Mouse (Mus musculus) kidney, postnatal 14 days (tissue): ENCODE results near the gene Osbpl10.

Source experiments
- DNase-seq: peaks from one replicate; pipeline ENCODE4 v3.0.0; 2022; ENCODE audit warnings: mixed read lengths

Osbpl10 gene

DNA sequence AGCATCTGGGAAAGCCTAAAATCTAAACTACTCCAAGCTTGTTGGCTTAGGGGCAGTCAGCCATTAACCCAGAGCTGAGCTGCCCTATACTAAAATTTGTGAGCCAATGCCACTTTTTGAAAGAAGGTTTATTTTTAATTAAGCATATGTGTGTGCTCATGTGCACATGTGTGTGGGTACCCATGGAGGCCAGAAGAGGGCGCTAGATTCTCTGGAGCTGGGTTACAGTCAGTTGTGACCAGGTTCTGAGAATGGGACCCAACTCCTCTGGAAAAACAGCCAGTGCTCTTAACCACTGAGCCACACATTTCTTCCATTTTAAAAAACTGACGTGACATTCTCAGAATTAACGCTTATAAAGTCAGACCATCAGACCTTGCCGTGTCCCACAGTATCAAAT lies 119.0 kb downstream of the Osbpl10 start:
- DNase-seq = no peak

DNA sequence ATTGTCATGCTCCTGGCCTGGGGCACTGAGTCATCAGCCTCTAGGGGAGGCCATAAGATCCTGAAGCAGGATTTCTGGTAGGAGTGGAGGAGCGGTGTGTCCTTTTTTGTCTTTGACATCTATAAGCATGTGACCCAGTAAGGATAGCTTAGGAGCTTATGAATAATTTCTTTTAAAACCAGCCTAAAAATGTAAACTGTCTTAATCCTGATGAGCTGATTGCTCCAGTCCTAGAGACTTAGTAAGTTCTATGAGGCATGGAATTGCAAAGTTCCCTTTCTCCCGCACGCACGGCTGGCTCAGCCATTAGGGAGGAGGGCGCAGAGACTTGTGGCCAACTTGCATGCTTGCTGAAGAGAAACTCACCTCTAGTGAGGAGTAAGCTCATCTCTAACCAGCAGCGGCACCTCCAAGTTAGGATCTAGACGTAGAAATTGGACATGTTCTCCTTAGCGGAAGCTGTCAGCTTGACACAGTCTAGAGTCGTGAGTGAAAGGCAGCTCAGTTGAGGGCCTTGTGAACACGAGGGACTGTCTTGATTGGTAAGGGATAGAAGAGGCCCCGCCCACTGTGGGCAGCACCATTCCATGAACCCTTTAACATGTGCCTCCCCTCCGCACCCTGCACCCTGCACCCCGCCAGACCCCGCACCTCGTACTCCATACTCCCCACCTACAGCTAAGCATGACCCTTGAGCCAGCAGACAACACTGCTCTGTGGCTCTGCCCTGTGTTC lies 122.0 kb downstream of the Osbpl10 start:
- no peak for DNase-seq

DNA sequence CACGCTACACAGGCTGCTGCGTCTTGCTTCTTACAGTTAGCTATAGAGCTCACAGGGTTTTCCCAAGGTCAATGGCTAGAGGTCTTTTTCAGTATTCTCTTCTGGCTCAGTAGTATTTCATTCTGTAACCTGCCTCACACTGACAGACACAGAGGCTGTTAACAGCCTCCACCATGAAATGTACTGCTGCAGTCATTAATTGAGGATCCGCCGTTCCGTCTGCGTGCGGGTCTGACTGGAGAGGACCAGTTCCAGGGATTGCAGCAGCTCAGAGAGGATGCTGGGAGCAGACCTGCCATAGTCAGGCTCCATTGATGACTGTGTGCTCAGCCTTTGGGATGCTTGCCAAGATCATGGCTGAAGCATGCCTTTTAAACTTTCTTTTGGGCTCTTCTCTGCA lies 129.1 kb downstream of the Osbpl10 start:
- peak; percentile 32 for DNase-seq

DNA sequence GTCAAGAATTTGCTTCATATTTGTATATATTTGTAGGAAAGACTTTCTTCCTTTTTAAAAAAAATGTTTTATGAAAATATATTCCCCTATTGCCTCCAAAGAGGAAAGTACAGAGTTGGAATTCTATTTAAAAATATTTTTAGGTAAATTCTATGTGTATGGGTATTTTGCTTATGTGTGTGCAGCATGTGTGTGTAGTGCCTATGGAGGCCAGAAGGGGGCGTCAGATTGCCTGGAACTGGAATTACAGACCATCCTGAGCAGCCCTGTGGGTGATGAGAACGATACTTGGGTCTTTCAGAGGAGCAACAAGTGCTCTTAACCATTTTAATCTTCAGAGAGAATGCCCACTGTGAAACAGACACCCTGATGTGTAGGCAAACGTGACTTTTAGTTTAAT lies 132.3 kb downstream of the Osbpl10 start:
- DNase-seq = no peak

DNA sequence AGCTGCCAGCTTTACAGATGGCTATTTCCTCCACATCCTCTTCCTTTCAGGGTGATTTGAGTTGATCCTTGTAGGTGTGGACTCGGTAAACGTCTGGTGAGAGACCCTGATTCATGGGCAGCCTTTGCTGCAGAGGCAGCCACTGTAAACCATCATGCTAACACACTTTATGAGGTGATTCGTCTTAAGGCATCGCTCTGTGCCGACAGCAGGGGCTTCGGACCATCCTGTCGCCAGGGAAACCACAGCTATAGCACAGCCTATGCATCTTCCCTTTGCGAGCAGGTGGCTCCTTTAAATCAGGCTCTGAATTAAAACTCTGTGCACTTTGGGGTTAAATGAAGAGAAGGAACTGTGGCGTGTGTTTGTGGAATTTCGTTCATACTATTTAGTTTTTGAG lies 138.9 kb downstream of the Osbpl10 start:
- DNase-seq = no peak

DNA sequence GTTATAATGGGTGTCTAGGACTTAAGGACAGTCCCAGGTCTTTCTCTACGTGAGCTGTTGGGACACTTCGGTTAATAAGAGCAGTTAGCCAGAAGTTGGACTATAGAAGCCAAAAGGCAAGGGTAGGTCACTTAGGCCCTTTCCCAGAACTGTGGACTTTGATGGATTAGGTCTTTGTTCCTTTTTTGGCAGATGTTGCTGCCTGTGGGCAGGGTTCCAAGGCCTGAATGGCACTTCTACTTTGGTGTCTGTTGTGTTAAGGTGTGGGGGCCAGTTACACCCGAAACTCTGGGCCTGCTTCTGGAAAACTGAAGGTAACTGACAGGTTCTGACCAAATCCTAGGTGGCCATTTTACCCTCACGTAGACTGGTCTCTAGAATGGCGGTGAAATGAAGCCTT lies 141.9 kb downstream of the Osbpl10 start:
- peak; percentile 73 for DNase-seq

DNA sequence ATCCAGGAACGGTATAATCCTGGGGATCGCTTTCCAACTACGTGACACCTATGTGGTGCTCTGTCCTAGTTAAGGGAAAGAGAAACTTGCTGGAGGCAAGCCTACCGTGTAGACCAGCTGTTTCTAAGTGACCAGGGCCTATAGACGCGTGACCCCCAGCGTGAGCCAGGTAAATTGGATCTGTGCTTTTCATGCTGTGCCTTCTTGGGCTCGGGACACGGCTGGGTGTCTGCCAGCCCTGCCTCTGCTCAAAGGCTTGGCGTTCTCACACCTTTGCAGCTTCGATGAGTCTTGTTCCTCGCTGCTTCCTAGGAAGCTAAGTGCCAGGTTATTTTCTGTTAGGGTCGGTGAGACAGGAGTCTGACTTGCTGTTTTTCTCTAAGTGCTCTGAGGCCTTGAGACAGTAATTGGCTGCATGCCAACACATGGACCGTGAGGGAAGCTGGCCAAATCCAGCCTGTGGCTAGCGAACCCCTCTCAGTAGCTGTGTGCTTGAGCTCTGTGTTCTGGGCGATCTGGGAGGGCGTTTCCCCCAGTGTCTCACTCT lies 142.4 kb downstream of the Osbpl10 start:
- DNase-seq = peak; percentile 75

DNA sequence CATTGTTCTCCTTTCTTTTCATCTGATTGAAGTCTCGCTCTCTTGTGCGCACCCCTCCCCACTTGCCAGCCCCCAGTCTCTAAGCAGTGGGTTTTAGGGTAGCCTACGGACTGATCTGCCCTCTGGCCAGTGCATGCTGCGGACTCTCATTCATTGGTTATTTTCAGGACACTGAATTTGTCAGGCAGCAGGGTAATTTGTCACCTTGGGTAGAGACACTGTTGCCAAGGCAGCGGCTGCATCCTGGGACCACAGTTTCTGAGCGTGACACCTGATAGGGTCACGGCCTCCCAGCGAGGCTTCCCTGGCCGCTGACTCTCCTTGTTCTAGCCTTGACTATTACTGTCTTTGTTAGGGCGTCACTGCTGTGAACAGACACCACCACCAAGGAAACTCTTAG lies 149.0 kb downstream of the Osbpl10 start:
- DNase-seq = no peak

DNA sequence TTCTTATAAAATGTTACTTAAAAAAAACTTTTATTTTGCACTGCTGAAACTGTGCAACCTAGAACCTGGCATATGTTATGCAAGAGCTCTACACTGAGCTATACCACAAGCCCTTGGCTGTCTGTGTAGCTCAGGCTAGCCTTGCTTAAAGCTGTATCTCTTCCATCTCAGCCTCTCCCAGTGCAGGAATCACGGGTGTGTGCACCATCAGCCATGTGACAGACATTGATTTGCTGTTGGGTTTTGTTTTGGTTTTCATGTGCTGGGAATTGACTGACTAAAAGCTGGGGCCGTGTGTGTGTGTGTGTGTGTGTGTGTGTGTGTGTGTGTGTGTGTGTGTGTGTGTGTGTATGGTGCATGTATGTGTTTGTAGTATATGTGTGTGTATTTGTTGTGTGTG lies 155.6 kb downstream of the Osbpl10 start:
- no peak for DNase-seq

DNA sequence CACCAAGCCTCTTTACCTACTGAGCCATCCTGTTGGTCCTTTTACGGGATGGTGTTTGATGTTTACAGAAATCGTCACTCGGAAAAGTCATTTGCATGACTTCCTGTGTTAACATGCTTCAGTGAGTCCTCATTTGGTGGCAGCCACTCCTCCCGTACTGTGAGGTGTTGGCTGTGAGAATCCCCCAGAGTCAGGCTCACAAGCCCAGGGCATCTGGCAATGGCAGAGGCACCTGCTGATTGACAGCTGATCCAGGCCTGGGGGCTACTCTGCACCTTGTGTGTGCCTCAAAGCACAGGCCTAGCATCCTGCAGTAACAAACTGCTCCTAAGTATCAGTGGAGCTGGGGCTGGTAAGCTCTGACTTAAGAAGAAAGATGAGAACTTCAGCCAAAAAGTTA lies 156.4 kb downstream of the Osbpl10 start:
- no peak for DNase-seq

DNA sequence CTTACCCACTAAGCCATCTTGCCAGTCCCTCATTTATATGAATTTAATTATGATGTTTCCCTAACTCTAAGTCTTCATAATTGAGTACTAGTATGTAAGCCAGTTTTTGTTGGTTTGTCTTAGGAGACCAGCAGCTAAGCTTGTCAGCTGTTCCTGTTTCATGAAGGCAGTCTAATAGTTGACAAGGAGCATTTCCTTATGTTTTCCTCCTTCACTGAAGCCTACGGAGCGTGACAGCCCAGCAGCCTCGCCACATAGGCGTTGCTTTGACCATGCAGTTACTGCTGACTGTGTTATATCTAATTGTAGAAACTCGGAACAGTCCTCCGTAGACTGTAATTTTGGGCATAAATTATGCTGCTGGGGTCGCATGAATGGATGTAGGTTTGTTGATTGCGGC lies 157.0 kb downstream of the Osbpl10 start:
- no peak for DNase-seq

DNA sequence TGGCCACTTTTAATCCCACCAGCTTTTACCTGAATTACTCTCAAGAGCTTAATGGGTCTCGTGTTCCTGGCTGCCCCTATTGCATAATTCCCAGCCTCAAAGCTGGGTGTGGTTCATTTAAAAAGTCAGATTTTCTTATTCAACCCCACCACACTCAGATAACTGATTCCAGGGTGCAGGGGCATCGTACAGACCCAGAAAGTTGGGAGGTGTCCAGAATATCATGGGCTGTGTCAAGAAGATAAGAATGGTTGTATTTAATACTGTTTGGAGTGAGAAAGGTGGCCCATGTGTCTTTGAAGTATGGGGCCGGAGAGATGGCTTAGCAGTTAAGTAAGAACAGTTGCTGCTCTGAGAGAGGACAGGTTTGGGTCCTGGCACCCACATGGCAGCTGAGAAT lies 159.5 kb downstream of the Osbpl10 start:
- DNase-seq = no peak

DNA sequence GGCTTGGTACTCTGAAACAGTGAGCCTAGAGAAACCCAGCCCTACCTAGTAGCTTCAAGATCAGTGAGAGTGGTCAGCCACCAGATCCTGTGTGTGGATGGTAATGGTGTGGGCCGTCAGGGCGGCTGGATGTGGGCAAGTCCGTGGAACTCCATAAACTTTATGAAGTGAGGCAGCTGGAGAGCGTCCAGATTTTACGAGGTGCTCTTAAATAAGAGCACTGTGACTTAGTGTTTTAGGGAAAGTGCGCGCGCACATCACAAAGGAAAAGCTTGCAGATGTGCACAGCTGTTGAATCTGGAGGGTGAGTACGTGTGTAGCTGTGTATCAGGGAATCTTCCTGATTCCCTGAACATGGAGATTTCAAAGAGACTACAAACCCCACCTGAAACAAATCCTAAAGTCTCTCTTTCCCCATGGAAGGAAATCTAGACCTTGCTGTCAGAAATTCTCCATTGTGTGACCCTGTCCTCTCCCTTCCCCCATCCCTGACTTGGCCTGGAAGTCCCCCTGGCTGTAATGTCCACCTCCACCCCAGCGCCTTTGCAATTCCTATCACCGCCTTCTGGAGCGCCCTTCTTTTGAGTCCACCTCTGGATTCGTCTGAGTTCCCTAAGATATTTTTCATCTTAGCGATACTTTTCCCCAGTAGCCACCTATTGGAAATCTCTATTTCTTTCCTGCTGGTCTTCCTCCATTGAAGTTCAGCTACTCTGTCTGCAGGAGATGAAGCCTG lies 161.4 kb downstream of the Osbpl10 start:
- peak; percentile 39 for DNase-seq

DNA sequence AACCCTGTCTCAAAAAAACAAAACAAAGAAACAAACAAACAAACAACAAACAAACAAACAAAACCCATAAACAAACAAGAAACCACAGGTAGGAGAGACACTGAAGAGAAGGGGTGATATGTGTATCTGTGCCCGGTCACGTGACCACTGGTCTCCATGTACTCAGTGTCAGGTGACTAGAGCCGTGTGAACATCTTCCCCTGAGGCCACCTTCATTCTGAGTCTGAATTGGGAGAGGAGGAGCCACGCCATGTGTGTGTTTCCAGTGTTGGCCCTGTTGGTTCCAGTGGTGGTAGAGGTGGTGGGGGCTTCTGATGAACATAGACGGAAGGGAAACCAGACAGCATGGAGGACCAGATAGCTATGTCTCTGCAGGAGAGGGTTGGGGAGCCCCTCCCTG lies 168.8 kb downstream of the Osbpl10 start:
- no peak for DNase-seq

DNA sequence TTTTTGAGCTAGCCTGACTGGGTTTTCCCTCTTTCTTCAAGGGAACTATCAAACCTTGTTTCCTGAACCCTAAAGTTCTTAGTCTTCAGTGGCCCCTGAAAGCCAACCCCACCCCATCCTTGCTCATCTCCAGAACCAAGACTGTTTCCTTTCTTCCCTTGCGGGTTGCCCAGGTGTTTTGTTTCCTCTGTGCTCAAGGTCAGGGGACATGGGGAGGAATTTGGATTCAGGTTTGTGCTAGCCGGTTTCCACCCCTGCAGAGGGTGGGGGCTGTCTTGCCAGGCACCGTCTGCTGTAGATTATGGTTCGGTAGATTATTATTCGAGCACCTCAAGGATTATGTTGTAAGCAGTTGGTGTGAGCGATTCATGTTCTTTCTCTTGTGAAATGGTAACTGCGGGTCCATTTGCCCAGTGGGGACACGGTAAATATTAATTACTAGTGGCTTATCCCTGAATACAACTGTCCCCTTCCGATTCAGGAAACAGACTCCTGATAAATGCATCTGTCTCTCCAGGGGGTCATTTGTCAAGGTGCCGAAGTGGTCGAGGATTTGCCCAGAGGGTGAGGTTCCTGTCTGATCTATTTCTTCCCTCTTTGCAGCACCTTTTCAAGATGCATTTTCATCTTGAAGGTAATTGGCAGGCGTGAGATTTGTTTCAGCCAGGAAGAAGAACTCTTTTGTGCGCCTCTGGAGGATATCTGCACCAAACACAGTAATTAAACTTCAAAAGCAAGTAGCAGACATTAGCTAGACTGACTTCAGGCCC lies 169.4 kb downstream of the Osbpl10 start:
- DNase-seq = no peak

DNA sequence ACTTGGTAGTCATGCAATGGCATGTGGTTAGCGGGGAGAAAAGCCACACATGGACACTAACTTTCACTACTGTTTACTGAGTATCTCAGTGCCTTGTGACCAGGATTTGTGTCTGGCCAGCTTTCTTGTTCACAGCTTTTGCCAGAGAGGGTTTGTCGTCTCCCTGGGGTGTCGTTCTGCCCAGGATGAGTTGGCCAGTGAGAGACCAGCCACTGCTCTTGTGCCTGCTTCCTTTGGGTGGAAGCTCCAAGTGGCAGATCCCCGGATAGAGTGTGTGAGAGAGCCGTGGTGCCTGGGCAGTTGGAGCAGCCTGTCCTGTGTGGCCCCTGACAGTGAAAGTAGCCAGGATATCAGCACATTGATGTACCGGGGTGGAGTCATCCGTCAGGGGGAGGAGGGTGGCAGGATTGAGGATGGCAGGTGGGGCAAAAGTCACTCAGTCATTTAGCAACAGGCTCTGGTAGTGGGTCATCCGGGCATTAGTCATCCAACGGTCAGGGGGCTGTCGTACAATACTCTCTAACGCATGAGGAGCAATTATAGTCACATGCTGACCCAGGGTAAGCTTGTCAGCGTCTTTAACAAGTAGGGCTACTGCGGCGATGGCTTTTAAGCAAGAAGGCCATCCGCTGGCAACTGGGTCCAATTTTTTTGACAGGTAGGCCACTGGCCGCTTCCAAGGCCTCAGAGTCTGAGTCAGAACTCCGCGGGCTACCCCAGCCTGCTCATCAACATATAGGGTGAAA lies 170.8 kb downstream of the Osbpl10 start:
- DNase-seq = no peak

DNA sequence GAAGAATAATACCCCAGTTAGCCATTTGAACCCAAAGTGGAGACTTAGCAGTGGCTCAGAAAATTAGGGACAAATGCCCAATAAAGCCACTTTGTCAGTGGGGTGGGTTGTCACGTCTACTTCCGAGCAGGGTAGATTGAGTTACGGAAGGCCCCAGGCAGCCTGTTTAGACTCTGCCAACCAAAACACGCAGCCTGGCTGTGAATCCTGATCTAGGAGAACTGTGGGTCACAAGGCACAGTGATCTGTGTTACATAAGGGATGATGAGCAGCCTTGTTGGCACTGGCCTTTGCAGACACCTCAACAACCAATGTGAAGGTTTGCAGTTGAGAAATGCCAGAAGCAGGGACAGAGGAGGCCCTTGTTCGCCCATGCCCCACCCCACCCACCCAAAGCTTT lies 183.2 kb downstream of the Osbpl10 start:
- DNase-seq = no peak

DNA sequence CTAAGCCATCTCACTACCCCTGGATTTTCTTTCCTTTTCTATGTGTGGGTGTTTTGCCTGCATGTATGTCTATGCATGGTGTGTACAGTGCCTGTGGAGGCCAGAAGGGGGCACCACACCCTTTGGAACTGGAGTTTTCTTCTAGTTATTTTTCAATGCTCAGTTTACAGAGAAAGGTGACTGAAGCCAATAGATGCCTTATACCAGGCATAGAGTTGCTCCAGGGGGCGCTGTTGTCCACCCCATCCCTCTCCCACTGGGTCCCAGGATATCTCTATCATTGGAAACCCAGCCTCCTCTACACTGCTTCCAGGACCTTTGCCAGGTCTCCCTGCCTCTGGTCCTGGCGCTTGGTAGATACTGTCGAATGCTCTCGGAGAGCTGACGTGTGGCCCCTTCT lies 184.7 kb downstream of the Osbpl10 start:
- DNase-seq = peak; percentile 50

DNA sequence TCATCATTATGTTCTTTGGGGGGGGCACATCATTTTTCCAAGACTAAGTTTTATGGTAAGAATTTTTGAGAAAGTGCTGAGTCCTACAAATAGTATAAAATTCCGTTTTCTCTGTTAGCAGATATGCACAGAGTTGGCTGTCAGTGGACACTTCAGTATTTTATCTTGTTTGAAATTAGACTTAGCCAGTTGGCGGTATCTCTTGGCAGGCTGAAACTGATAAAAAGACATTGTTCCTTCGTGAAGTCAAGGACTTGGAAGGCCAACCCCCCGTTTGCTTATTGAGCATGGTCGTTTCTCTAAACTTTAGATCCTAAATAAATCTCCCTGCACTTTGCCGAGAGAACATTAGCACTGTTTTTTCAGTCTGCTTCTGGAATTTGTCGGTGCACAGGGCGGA lies 185.3 kb downstream of the Osbpl10 start:
- DNase-seq = no peak

DNA sequence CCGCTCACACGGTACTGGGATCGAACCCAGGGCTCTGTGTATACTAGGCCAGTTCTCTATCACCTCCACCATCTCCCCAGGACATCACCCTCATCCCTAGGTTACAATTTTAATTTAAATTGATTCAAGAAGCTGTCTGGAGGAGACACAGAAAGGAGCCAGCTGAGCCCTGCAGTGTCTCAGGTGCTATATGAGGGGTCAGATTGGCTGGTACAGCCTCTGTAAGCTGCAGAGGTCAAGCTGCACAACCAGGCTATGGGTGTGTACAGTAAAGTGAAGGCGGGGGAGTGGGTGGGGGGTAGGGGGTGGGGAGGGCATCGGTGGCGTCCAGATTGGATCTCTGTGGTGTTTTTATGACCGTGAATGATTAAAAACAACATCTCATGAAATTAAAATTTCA lies 186.0 kb downstream of the Osbpl10 start:
- no peak for DNase-seq

DNA sequence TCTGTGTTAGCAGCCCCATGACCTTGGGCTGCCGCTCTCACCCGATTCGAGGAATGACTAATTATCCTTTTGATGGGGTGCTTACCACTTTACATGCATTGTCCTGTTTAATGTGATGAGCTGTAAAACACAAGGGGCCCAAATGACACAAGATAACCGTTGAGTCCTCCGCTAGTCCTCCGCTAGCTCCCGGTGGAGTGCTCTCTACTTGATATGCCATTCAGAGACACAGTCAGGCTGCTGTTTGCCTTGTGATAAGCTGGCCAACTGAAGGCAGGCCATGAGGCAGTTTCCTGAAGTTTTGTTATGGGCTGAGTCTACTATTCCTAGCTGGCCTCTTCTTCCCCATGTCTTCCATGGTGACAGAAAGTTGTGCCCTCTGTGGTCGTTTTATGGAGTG lies 187.6 kb downstream of the Osbpl10 start:
- no peak for DNase-seq

DNA sequence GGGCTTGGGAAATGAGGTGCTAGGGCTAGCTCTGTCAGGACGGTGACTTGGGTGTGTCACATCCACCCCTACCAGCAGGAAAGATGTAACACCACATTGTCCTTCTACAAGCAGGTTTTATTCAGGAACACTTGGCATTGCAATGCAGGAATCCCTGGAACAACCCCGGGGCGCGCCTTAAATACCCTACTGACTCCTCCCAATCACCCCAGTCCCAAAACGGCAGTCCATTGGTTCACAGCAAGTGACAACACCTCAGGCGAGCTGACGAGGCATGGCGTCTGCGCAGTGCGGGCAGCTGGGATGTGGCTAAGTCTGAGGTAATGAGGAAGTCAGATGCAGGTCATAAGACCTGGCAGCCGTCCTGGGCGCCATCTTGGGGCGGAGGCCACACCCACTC lies 191.2 kb downstream of the Osbpl10 start:
- DNase-seq = no peak

DNA sequence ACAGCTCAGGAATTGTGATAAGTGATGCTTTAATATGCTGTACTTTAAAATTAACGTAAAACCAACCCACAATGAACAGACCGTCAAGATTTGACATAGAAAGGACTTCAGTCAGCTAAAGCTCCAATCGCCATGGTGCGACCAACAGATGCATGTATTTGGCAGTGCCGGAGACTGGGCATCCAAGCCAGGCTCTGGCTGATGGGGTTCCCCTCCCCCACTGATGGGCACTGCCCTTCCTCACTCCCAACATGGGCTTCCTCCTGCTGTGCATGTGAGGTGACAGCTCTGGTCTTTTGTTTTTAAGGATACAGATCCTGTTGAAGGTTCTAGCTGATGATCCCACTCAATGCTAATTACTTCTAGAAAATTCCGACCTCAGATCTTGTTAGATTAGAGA lies 193.7 kb downstream of the Osbpl10 start:
- DNase-seq = no peak
